Mouse (Mus musculus): Measurements from ENCODE around the gene Clpx. TPM values are rescaled to one million over a fixed set of nuclear protein-coding genes. Genes with fewer than 3 reads are reported as not detected.
"Not testable (repeated sequence)": the region's sequence is repeated elsewhere in the genome, so short reads cannot be mapped to it uniquely, and the experiment has no call there.

The Clpx gene
- polyA plus RNA-seq, 2 experiments: 23.8 to 55.6 TPM

- WGBS: 34% methylated on average over 7 of the region's 7 CpGs
- Histone ChIP-seq H3K4me1 (ENCODE audit: control insufficient read depth, insufficient read depth, low read length) (peaks cover 5% of the 10 kb centered on the region; the same call in 1 of the 2 replicates), H3K27me3 (ENCODE audit: control insufficient read depth, insufficient read depth, low read length) (no peaks in the 10 kb centered on the region), H3K9ac (ENCODE audit: low read depth, low read length, severe bottlenecking) (no peak overlapping the region), H3K4me3 (replicated peaks; ENCODE audit: low read length) (no peak overlapping the region), H3K9me3 (ENCODE audit: control insufficient read depth, low read length) (no peaks in the 10 kb centered on the region), H3K4me2 (replicated peaks; ENCODE audit: low read depth, low read length, severe bottlenecking) (no peak overlapping the region), H3K36me3 (ENCODE audit: control insufficient read depth, insufficient read depth, low read length) (no peaks in the 10 kb centered on the region), H3K27ac (replicated peaks; ENCODE audit: low read depth, low read length) (peak overlapping the region; percentile 48)
- DNase-seq (ENCODE audit: low spot score) (peak; percentile 50), ATAC-seq (ENCODE audit: low FRiP score, low read depth) (no peak)
- TF ChIP-seq POLR2A (IDR thresholded peaks at IDR 0.05; ENCODE audit: borderline replicate concordance, extremely low read depth, insufficient read depth, insufficient read length): no peak
These were observed 26.1 kb upstream of the Clpx start for GRCm38 (mm10) chr9:65267742-65268515.

DNA sequence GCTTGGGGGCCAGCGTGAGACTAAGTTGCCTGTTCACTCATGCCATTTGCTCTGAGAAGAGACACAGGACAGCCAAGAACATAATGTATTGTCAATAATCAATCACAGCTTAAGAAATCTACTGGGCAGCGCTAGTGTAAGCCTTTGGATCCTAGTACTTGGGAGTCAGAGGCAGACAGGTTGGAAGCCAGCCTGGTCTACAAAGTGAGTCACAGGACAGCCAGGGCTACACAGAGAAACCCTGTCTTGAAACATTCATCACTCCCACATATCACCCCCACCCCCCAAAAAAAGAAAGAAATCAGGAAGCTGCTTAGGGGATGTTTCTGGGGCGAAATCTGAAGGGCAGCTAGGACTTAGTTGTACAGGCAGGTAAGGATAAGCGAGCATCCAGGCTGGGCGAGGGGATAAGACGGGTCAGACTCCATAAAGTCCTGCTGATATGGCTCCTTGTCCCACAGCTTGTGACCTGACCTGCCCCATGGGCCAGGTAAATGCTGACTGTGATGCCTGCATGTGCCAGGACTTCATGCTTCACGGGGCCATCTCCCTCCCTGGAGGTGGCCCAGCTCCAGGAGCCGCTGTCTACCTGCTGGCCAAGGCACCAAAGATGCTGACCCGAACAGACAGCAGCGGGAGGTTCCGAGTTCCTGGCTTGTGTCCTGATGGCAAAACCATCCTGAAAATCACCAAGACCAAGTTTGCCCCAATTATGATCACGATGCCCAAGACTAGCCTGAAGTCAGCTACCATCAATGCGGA, 20.8 kb upstream of the Clpx start:
- no peaks in the 10 kb centered on the region for H3K27me3 ChIP-seq (ENCODE audit: control insufficient read depth, insufficient read depth, low read length)
- no peak overlapping the region for H3K4me2 ChIP-seq (replicated peaks; ENCODE audit: low read depth, low read length, severe bottlenecking)
- H3K9ac ChIP-seq (ENCODE audit: low read depth, low read length, severe bottlenecking): no peak overlapping the region
- no peaks in the 10 kb centered on the region for H3K36me3 ChIP-seq (ENCODE audit: control insufficient read depth, insufficient read depth, low read length)
- DNase-seq (ENCODE audit: low spot score) (no peak), ATAC-seq (ENCODE audit: low FRiP score, low read depth) (no peak)
- WGBS: 86% methylated on average over 13 of the region's 13 CpGs
- H3K9me3 ChIP-seq (ENCODE audit: control insufficient read depth, low read length): no peaks in the 10 kb centered on the region
- H3K27ac ChIP-seq (replicated peaks; ENCODE audit: low read depth, low read length): no peak overlapping the region
- no peak overlapping the region for H3K4me3 ChIP-seq (replicated peaks; ENCODE audit: low read length)
- TF ChIP-seq POLR2A (IDR thresholded peaks at IDR 0.05; ENCODE audit: borderline replicate concordance, extremely low read depth, insufficient read depth, insufficient read length): no peak
- no peaks in the 10 kb centered on the region for H3K4me1 ChIP-seq (ENCODE audit: control insufficient read depth, insufficient read depth, low read length)

DNA sequence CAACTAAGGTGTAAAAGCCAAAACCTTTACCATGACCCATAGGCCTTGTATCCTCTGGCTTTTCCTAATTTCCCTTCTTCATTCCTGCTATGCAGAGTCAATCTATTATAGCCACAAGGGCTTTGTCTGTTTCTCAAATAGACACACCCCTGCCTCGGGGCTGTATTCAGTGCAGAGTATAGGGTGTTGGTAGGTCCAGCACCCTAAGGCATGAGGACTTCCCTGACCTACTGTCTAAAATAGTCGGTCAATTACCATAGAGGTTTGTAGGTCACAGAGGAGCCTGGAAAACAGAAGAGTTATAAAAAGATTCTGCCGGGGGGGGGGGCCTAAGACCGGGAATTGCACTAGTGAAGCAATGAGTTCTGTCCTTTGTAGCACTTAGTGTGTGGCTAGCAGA, 20.2 kb upstream of the Clpx start:
- H3K36me3 ChIP-seq (ENCODE audit: control insufficient read depth, insufficient read depth, low read length): no peaks in the 10 kb centered on the region
- TF ChIP-seq POLR2A (IDR thresholded peaks at IDR 0.05; ENCODE audit: borderline replicate concordance, extremely low read depth, insufficient read depth, insufficient read length): no peak
- no peak overlapping the region for H3K4me3 ChIP-seq (replicated peaks; ENCODE audit: low read length)
- H3K4me1 ChIP-seq (ENCODE audit: control insufficient read depth, insufficient read depth, low read length): no peaks in the 10 kb centered on the region
- H3K4me2 ChIP-seq (replicated peaks; ENCODE audit: low read depth, low read length, severe bottlenecking): no peak overlapping the region
- no peak overlapping the region for H3K27ac ChIP-seq (replicated peaks; ENCODE audit: low read depth, low read length)
- WGBS: 69% methylated on average over 4 of the region's 4 CpGs
- no peaks in the 10 kb centered on the region for H3K27me3 ChIP-seq (ENCODE audit: control insufficient read depth, insufficient read depth, low read length)
- no peaks in the 10 kb centered on the region for H3K9me3 ChIP-seq (ENCODE audit: control insufficient read depth, low read length)
- ATAC-seq (ENCODE audit: low FRiP score, low read depth) (no peak), DNase-seq (ENCODE audit: low spot score) (no peak)
- no peak overlapping the region for H3K9ac ChIP-seq (ENCODE audit: low read depth, low read length, severe bottlenecking)

DNA sequence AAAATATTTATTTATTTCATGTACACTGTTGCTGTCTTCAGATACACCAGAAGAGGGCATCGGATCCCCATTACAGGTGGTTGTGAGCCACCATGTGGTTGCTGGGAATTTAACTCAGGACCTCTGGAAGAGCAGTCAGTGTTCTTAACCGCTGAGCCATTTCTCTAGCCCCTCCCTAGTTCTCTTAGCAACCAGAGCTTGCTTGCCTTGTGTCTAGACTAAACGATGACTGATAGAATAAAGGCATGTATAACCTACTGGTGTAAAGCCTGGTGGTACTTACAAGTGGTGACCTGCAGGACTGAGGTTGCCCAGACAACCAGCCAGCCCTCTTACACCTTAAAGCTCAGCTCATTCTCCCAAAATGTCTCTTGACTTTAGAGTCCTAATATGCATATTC, 19.2 kb upstream of the Clpx start:
- H3K9me3 ChIP-seq (ENCODE audit: control insufficient read depth, low read length); H3K36me3 ChIP-seq (ENCODE audit: control insufficient read depth, insufficient read depth, low read length); H3K27me3 ChIP-seq (ENCODE audit: control insufficient read depth, insufficient read depth, low read length); DNase-seq (ENCODE audit: low spot score); ATAC-seq (ENCODE audit: low FRiP score, low read depth); H3K4me2 ChIP-seq (replicated peaks; ENCODE audit: low read depth, low read length, severe bottlenecking); H3K27ac ChIP-seq (replicated peaks; ENCODE audit: low read depth, low read length); H3K4me3 ChIP-seq (replicated peaks; ENCODE audit: low read length); H3K4me1 ChIP-seq (ENCODE audit: control insufficient read depth, insufficient read depth, low read length); H3K9ac ChIP-seq (ENCODE audit: low read depth, low read length, severe bottlenecking): not testable (repeated sequence)
- WGBS: 85% methylated on average over 3 of the region's 3 CpGs

DNA sequence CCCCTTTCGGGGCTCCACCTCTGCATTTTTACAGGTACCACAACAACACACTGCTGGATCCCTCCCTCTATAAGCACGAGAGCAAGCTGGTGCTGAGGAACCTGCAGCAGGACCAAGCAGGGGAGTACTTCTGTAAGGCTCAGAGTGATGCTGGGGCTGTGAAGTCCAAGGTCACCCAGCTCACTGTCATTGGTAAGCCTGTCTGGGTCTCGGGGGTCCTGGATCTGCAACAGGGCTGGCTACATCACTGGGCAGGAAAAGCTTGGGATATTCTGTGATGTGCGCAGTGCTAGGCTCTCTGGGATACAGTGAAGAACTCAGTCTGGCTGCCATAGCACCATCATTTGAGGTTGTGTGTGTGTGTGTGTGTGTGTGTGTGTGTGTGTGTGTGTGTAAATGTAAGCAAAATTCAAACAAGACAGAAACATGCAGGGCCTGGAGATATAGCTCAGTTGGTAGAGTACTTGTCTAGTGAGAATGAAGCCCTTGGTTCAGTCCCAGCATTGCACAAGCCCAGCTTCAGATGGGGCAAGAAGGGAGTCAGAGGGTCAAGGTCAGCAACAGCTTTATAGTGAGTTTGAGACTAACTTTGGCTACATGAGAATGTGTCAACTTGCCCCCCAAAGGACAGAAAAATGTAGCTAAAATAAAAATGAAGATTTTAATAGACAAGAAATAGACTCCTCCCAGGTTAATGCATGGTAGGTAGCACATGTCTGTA, 18.1 kb upstream of the Clpx start:
- Histone ChIP-seq H3K27ac (replicated peaks; ENCODE audit: low read depth, low read length) (no peak overlapping the region), H3K27me3 (ENCODE audit: control insufficient read depth, insufficient read depth, low read length) (no peaks in the 10 kb centered on the region), H3K4me2 (replicated peaks; ENCODE audit: low read depth, low read length, severe bottlenecking) (no peak overlapping the region), H3K4me1 (ENCODE audit: control insufficient read depth, insufficient read depth, low read length) (no peaks in the 10 kb centered on the region), H3K4me3 (replicated peaks; ENCODE audit: low read length) (no peak overlapping the region), H3K36me3 (ENCODE audit: control insufficient read depth, insufficient read depth, low read length) (no peaks in the 10 kb centered on the region), H3K9me3 (ENCODE audit: control insufficient read depth, low read length) (no peaks in the 10 kb centered on the region), H3K9ac (ENCODE audit: low read depth, low read length, severe bottlenecking) (no peak overlapping the region)
- WGBS: 80% methylated on average over 4 of the region's 4 CpGs
- DNase-seq (ENCODE audit: low spot score): no peak
- TF ChIP-seq POLR2A (IDR thresholded peaks at IDR 0.05; ENCODE audit: borderline replicate concordance, extremely low read depth, insufficient read depth, insufficient read length): no peak
- no peak for ATAC-seq (ENCODE audit: low FRiP score, low read depth)

All from limb, embryonic 14.5 days (tissue).